Comparison of ENCODE assay signal across 10 mouse cellular contexts in the genomic region with DNA sequence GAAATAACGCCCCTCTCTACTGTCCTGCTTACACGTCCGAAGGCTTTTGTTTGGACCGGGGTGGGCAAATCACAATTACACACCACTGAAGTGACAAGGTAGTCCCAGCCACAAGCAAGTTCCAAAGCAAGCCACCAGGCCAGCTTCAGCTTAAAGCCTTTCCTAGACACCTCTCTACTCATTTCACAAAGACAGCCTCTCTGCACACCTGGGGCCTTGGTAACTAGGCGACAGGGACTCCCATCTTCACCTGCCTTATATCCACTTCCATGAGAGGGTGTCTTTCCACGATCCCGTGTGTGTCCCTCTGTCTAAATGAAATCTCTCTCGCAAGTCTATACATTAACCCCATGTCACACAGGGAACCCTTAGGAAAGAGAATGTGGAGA.
A peak's percentile ranks its signal among the peaks of the same experiment; 100 is the strongest.
DNase-seq lines count a peak whose midpoint lies in the region; ATAC-seq and TF ChIP-seq lines count a peak whose summit lies in the region.
"Had no signal": no experiment of that assay in that cellular context is flagged by ENCODE, and none has a peak within 500 bp of the region (broad histone marks: within the 10 kb centered on the region; RNA-seq: fewer than 3 reads in every experiment).

No protein-coding gene starts in this region.

- DNase-seq in kidney, postnatal 0 days (ENCODE audit: low spot score): no peak
- DNase-seq in kidney, postnatal 14 days: no peak
- DNase-seq in embryonic facial prominence, embryonic 14.5 days (ENCODE audit: low spot score): no peak
- DNase-seq in urinary bladder, adult 2 months (ENCODE audit: low spot score): no peak
- DNase-seq: layer of hippocampus, postnatal 36 days had no signal

- no peaks in the 10 kb centered on the region for H3K9me3 ChIP-seq in kidney, postnatal 0 days (replicated peaks; ENCODE audit: low read length)
- no peaks in the 10 kb centered on the region for H3K9me3 ChIP-seq in embryonic facial prominence, embryonic 14.5 days (ENCODE audit: control insufficient read depth, low read length)
- peaks cover 3% of the 10 kb centered on the region; the same call in 1 of the 2 replicates for H3K9me3 ChIP-seq in intestine, embryonic 16.5 days (ENCODE audit: control insufficient read depth, low read length)
- H3K9me3 ChIP-seq in neural tube, embryonic 13.5 days: no peaks in the 10 kb centered on the region

- 11% methylated on average over 8 of the region's 8 CpGs for WGBS in kidney, postnatal 0 days
- 11% methylated on average over 8 of the region's 8 CpGs for WGBS in embryonic facial prominence, embryonic 14.5 days
- WGBS in intestine, embryonic 16.5 days: 19% methylated on average over 8 of the region's 8 CpGs
- 14% methylated on average over 8 of the region's 8 CpGs for WGBS in neural tube, embryonic 13.5 days

- peak overlapping the region; percentile 80 for H3K4me2 ChIP-seq in kidney, postnatal 0 days (ENCODE audit: low read length)
- H3K4me2 ChIP-seq in embryonic facial prominence, embryonic 14.5 days (ENCODE audit: low read depth, low read length): peak overlapping the region; percentile 59
- peak overlapping the region; percentile 83 for H3K4me2 ChIP-seq in intestine, embryonic 16.5 days (ENCODE audit: low read depth, low read length)
- peak overlapping the region; percentile 90 for H3K4me2 ChIP-seq in neural tube, embryonic 13.5 days

- H3K27me3 ChIP-seq in kidney, postnatal 0 days (ENCODE audit: insufficient read depth, low read length): peaks cover 6% of the 10 kb centered on the region; the same call in 1 of the 2 replicates
- H3K27me3 ChIP-seq in embryonic facial prominence, embryonic 14.5 days (replicated peaks; ENCODE audit: control insufficient read depth, insufficient read depth, low read length): no peaks in the 10 kb centered on the region
- no peaks in the 10 kb centered on the region for H3K27me3 ChIP-seq in intestine, embryonic 16.5 days (replicated peaks; ENCODE audit: control insufficient read depth, insufficient read depth, low read length)
- no peaks in the 10 kb centered on the region for H3K27me3 ChIP-seq in neural tube, embryonic 13.5 days
- H3K27me3 ChIP-seq: Patski had no signal

- no peaks in the 10 kb centered on the region for H3K36me3 ChIP-seq in kidney, postnatal 0 days (ENCODE audit: insufficient read depth, low read length)
- H3K36me3 ChIP-seq in embryonic facial prominence, embryonic 14.5 days (ENCODE audit: control insufficient read depth, insufficient read depth, low read length): peaks cover 5% of the 10 kb centered on the region; the same call in 1 of the 2 replicates
- no peaks in the 10 kb centered on the region for H3K36me3 ChIP-seq in intestine, embryonic 16.5 days (ENCODE audit: control insufficient read depth, insufficient read depth, low read length)
- H3K36me3 ChIP-seq in neural tube, embryonic 13.5 days: no peaks in the 10 kb centered on the region

- H3K4me1 ChIP-seq in kidney, postnatal 0 days (replicated peaks; ENCODE audit: insufficient read depth, low read length): peaks cover 7% of the 10 kb centered on the region
- peaks cover 33% of the 10 kb centered on the region for H3K4me1 ChIP-seq in embryonic facial prominence, embryonic 14.5 days (ENCODE audit: control insufficient read depth, insufficient read depth, low read length)
- H3K4me1 ChIP-seq in intestine, embryonic 16.5 days (ENCODE audit: control insufficient read depth, insufficient read depth, low read length): peaks cover 7% of the 10 kb centered on the region
- H3K4me1 ChIP-seq in neural tube, embryonic 13.5 days (replicated peaks): peaks cover 23% of the 10 kb centered on the region

- peak overlapping the region; percentile 50 for H3K4me3 ChIP-seq in kidney, postnatal 0 days (replicated peaks; ENCODE audit: low read depth, low read length)
- peak overlapping the region; percentile 68 for H3K4me3 ChIP-seq in embryonic facial prominence, embryonic 14.5 days (ENCODE audit: low read depth, low read length)
- peak overlapping the region; percentile 70 for H3K4me3 ChIP-seq in intestine, embryonic 16.5 days (ENCODE audit: low read length)
- H3K4me3 ChIP-seq in neural tube, embryonic 13.5 days: peak overlapping the region; percentile 58

- H3K27ac ChIP-seq in kidney, postnatal 0 days: no peak overlapping the region
- H3K27ac ChIP-seq in embryonic facial prominence, embryonic 14.5 days (replicated peaks; ENCODE audit: low read depth, low read length): peak overlapping the region; percentile 94
- no peak overlapping the region for H3K27ac ChIP-seq in intestine, embryonic 16.5 days (ENCODE audit: low read length)
- peak overlapping the region; percentile 59; the same call in 1 of the 2 replicates for H3K27ac ChIP-seq in neural tube, embryonic 13.5 days (replicated peaks)

- ATAC-seq in kidney, postnatal 0 days (replicated peaks; ENCODE audit: low FRiP score, low read depth): no peak
- peak; percentile 58 for ATAC-seq in embryonic facial prominence, embryonic 14.5 days (ENCODE audit: low read depth)
- peak; percentile 33 for ATAC-seq in intestine, embryonic 16.5 days
- ATAC-seq in neural tube, embryonic 13.5 days (ENCODE audit: low read depth): no peak
- no peak; the same call in 1 of the 2 replicates for ATAC-seq in megakaryocyte progenitor cell, adult 5-6 weeks (replicated peaks; ENCODE audit: poor library complexity)
- no peak for ATAC-seq in erythroid progenitor cell, adult 5-6 weeks (replicated peaks; ENCODE audit: low FRiP score, poor library complexity, severe bottlenecking)
- ATAC-seq: Patski had no signal

- TF ChIP-seq CTCF in kidney, postnatal 0 days (IDR thresholded peaks at IDR 0.05; ENCODE audit: low read depth): no peak

- H3K9ac ChIP-seq in kidney, postnatal 0 days (ENCODE audit: low read depth, low read length): peak overlapping the region; percentile 54; the same call in 1 of the 2 replicates
- peak overlapping the region; percentile 78 for H3K9ac ChIP-seq in embryonic facial prominence, embryonic 14.5 days (ENCODE audit: low read depth, low read length)
- peak overlapping the region; percentile 75 for H3K9ac ChIP-seq in intestine, embryonic 16.5 days (ENCODE audit: low read depth, low read length)
- H3K9ac ChIP-seq in neural tube, embryonic 13.5 days: peak overlapping the region; percentile 73

Comparison
In these comparisons a context has a peak if more than half of its experiments do, and no peak if none do; other contexts are left out.
1. ATAC-seq: peak in embryonic facial prominence, embryonic 14.5 days (single experiment) and intestine, embryonic 16.5 days (single experiment); none in kidney, postnatal 0 days (single experiment), neural tube, embryonic 13.5 days (single experiment), megakaryocyte progenitor cell, adult 5-6 weeks (single experiment) and erythroid progenitor cell, adult 5-6 weeks (single experiment).
2. H3K27ac ChIP-seq: peak in embryonic facial prominence, embryonic 14.5 days (single experiment) and neural tube, embryonic 13.5 days (single experiment); none in kidney, postnatal 0 days (single experiment) and intestine, embryonic 16.5 days (single experiment).
3. Peak in every context shown above with its lines, with median percentiles within 50 percentile points of each other: H3K4me2 ChIP-seq, H3K4me3 ChIP-seq and H3K9ac ChIP-seq.